Mouse (Mus musculus) mesoderm, embryonic 11.5 days (tissue): ENCODE results near the gene Slc16a14.
A peak's percentile ranks its signal among the peaks of the same experiment; 100 is the strongest.
"Not testable (repeated sequence)": the region's sequence is repeated elsewhere in the genome, so short reads cannot be mapped to it uniquely, and the experiment has no call there.

Experiments used
- DNase-seq: peaks from one replicate; pipeline ENCODE4 v3.0.0-alpha.2; 2012; ENCODE audit warnings: low read depth, low spot score

The Slc16a14 gene

DNA sequence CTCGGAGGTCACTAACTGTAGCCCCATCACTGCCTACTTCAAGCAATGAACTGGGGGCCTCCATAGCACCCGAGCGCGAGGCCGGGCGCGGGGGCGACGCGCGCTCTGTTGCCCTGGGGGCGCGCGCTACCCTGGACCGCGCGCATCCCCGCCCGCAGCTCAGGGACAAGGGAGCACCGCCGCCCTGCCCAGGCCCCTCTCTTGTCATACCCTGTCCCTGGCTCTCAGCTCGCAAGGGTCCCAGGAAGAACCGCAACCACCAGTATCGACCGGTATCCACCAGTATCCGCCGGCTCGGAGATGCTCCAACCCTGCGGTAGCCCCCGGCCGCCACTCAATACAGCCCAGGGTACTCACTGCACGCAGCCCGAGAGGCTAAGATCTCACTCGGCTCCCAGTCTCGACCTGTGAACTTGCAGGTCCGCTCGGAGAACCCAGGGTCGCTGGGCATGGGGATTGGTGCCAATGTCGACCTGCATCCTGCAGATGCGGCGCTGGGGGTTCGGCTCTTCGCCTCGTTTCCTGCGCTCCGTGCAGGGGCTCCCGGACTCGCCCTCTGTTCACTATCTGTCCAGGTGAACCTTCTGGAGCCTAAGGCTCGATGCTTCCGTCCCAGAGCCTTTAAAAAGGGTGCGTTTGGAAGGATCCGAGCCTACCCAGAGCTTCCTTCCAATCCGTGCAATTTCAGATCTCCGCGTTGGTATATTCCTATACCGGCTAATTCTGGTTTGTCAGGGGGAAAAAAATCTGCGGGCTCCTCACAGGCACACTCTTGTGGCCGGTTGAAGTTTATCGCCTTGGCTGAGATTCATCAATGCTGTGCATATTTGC is at the start of gene Slc16a14:
Gene Slc16a14, minus strand, starts transcription at position 632 of the 831 bp plus-strand sequence.
- peak; percentile 69 for DNase-seq

DNA sequence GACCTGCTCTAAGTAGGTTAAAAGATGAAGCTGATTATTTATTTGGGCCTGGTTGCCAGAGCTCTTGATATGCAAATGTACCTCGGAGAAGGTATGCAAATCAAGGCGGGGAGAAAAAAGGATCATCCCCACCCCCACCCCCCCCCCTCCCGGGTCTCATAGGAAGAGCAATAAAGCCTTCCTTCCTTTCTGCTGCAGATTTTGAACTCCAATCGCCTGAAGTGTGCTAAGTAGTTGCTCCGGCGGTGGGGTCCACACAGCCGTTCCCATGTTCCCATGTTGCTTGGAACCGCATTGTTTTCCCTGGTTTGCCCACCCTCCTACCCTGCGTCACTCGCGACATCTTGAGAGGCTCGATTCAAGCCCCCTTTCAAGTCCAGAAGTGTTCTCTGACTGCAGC is 26.8 kb upstream of the Slc16a14 start:
- not testable (repeated sequence) for DNase-seq

DNA sequence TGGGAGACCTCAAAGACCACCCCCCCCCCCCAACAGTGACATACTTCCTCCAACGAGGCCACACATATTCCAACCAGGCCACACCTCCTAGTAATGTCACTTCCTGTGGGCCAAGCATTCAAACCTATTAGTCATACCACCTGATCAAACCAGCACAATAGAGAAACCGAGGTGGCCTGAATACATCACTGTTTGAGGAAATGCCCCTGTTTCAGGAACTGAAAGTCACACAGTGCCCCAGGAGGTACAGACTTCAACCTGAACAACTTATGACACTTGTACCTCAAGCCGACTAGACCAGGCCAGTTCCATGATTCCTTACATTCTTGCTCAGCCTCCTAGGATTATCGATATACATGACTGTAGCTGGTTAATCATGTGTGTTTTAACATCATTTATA is 22.8 kb upstream of the Slc16a14 start:
- DNase-seq: not testable (repeated sequence)

DNA sequence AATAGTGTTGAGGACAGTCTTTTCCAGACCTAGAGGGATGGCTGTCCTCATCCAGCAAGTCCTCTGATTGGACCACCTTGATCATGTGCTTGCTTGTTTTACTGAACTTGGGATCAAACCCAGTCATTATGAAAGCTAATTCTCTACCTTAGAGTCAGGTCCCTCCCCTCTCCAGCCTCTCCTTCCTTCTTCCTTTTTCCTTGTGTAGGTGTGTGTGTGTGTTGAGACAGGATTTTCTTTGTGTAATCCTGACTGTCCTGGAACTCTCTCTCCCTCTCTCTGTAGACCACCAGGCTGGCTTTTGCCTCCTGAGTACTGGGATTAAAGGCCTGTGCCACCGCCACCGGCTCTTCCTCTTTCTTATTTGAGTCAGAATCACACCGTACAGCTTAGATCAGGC is 21.8 kb upstream of the Slc16a14 start:
- DNase-seq: not testable (repeated sequence)

DNA sequence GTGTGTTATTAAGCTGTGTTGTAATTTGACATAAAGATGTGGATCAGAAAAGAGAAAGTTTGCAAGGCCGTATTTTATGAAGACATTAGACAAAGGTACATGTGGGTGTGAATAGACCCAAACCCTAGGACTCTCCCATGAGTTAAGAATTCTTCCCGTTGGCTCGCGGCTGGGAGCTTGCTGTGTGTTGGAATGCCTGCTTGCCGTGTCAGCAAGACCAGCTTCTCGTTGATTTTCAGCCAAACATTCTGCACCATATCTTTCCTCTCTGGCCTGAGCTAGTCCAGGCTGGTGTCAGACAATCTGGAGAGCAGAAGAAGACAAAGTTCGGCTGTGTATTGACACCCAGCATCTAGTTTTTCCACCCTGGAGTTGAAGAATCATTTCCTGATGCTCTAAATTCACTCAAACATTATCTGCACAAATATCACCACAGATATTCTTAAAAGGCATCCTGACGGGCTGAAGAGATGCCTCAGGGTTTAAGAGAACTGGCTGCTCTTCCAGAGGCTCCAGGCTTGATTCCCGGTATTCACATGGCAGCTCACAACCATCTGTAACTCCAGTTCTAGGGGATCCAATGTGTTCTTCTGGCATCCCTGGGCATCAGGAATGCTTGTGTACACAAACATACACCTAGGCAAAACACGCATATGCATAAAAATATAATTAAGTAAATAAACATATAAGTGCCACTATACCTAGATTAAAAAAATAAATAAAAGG is 17.7 kb upstream of the Slc16a14 start:
- DNase-seq: no peak

DNA sequence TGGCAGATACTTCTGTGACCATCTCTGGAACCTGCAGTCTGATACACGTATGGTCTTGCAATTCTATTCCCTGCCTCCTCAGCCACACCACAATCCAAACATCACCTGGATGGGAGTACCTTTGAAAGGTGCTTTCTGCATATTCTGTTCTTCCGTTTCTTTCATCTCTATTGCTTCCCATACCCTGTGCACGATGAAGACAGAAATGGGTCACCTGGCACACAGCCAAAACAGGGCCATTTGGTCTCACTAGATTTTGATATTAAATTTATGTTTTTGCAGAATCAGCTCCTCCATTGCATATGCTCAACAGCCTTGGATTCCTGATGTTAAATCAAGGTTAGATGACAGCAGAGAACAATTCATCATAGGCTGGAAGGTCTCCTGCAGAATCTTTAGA is 16.6 kb upstream of the Slc16a14 start:
- DNase-seq: no peak

DNA sequence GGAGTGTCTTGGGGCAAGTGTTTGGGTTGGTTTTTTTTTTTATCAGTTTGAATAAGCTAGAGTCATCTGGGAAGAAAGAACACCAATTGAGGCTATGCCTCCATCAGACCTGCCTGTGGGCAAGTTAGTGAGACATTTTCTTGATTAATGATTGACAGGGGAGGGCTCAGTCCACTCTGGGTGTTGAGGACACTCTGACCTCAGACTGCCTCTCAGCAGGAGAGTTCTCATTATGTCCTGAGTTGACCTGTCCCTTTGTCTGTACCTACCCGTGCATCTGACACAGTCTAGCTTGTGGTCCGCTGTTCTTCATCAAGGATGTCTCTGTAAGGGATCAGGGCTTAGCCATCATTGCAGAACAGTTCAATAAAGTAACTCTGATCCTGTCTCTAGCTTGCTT is 12.5 kb upstream of the Slc16a14 start:
- no peak for DNase-seq

DNA sequence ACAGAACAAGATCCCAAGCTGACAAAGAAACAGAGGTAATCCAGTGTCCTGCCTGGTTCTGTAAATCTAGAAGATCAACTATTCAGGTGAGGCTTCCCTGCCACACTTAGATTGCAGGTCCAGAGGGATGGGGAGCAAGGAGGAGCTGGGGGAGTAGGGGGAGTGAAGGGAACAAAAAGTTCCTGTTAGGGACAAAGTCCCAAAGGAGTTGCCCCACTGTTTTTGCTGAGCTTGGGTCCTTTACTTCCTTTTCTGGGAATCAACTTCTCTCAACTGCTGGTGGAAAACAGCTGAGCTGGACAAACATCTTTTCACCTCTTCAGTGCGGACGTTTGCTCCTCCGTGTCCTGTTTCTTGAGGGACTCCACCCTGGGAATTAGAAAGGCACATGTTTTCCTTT is 11.0 kb upstream of the Slc16a14 start:
- DNase-seq: no peak

DNA sequence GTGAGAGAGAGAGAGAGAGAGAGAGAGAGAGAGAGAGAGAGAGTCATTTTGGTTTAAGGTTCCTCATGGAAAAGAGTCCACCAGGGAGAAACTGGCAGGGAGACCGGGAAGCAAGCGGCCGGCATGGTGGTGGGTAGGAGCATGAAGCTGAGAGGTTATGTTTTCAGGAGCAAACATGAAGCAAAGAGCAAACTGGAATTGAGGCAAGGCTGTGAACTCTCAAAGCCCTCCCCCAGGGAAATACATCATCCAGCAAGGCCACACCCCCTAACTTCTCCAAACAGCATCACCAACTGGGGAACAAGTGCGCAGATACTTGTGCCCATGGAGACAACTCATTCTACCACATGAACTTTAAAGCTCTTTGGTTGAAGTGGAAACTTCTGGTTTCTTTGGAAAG is 8.6 kb upstream of the Slc16a14 start:
- DNase-seq: no peak

DNA sequence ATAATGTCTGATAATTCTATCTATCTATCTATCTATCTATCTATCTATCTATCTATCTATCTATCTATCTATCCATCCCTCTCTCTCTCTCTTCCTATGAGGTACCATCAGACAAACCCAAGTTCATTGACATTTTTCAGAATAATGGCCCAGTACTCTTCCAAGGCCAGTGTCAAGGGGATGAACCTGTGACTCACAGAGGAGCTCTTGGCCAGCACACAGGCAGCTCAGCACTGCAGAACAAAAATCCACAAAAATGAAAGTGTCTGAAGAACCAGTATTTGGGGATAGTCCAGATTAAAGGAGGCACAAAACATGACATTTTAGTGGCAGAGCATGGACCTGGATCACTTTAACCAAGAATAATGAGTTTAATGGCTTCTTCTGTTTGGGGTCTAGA is 7.7 kb upstream of the Slc16a14 start:
- DNase-seq: no peak

DNA sequence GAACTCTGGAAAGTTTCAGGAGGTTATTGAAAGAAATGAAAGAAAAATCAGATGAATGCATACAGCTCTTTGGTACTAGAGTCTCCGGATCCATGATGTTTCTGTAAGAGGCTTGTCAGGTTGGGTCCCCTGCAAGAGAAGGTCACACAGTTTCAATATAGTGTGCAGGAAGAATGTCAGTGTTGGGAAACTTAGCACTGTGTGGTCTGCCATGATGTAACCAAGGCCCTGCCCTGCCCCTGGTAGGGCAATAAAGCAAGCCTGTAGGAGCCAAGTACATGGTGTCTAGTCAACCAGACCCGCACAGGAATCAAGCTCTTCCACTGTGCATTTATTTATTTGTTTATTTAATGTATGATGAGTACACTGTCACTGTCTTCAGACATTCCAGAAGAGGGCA is 5.4 kb upstream of the Slc16a14 start:
- DNase-seq: no peak

DNA sequence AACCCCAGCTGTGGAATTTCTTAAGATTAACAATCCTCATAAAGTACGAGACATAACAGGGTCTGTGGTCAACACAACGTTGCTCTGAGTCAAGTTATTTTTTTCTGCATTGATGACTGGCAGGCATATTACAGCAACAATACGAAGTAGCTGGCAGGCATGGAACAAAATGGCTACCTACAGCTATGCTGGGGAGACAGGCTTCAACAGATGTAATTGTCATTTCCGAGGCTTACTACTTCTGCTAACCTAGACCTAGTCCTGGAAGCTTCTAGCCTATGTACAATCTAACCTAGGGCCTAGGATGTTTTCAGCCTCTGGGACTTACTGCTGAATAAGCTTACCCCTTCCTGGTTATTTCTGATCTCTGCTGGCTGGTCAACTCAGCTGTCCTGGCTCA is 4.5 kb upstream of the Slc16a14 start:
- no peak for DNase-seq

DNA sequence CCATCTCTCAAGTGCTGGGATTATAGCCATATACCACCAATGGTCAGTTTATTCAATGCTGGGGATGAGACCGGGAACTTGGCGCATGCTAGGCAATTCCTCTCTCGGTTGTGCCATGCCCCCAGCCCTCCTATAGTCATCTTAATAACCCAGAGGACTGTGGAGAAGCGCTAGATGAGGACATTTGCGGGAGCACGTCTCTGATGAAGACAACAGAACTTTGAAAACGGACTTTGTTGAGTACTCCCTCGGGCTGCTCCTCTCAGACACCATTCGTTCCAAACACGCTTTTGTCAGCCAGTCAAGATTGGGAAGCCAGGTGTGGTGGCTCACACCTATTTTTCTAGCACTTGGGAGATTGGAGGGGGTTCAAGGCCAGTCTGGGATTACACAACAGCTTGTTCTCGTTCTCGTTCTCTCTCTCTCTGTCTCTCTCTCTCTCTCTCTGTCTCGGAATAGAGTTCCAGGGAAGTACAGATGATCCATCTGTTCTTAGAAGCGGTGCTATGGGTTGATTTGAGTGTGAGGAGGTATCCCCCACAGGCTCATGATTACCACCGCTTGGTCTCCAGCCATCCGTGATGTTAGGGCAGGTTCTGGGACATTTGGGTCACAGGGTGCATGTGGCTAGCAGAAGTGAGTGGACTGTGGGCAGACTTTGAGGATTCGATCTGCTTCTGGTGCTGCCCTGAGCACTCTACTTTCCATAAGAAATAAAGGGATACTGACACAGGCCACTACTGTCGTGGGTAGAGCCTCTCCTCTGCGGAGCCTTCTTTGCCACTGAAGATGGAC is 2.0 kb upstream of the Slc16a14 start:
- no peak for DNase-seq

DNA sequence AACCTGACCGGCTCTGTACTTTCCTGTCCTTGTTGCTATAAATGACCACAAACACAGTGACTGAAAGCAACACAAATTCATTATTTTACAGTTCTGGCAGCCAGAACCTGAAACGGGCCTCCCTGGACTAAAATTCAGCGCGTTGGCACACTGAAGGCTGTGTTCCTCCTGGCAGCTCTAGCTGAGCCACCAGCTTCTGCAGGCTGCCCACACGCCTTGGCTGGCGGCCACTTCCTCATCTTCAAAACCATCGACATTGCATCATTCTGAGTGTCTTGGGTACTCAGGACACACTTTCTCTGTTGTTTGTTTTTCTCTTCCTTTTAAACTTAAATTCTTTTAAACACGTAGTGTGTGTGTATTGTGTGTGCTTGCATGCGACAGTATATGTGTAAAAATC is 734 bp upstream of the Slc16a14 start:
- no peak for DNase-seq

DNA sequence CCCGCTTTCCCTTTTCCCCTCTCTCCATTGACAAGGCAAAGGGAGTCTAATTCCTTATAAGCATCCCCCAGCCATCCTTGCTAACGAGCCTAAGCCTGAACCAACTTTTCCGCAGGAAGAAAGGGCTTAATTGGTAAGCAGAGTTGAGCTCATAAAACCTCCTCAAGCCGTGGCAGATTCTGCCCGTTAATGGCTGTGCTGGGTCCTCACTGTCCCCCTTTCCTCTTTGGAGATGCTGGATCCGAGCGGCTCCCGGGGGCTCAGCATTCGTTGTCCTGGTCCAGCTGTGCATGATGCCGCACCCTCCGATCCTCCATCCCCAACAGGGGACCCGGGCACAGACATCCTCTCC is 807 bp downstream of the Slc16a14 start:
- no peak for DNase-seq

DNA sequence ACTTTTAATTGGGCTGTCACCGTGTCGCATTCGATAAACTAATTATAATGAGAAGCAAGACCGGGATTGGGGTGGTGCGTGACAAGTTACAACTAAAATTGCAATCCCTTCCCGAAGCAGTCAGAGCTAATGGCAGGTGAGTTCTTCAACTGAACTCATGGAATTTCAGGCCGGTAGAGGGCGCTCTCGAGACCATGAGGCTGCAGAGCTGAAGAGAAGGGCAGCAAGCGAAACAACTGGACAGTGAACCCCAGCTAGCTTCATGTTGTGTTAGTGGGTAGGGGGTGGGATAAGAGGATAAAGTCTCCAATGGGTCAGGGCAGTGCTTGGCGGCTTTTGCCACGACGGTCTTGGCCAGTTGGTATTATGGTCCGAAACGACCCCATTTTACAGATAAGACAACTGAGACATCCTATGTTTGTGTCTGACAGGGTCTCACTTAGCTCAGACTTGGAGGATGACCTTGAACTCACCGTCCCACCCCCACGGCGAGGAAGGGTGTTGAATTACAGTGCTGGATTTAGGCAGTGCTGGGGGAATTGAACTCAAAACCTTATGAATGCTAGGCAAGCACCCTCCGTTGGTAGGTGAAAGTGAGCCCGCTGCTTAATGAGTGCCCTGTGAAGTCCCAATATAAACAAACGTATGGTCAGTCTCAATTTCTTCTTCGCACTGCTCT is 1.3 kb downstream of the Slc16a14 start:
- DNase-seq: peak; percentile 80

DNA sequence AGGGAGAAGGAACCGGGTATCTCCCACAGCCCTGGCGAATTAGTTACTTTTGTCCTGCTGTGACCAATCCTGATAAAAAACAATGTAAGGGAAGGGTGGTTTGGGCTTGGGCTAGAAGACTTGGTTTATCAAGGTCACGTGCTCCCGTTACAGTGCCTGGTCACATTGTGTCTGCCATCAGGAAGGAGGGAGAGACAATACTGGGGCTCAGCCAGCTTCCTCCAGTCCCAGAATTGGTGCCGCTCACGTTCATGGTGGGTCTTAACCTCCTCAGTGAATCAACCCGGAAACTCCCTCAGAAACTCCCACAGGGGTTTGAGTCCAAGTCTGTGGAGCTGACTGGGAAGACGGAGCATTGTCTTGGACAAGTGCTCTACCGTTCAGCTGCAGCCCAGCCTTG is 9.3 kb downstream of the Slc16a14 start:
- no peak for DNase-seq

DNA sequence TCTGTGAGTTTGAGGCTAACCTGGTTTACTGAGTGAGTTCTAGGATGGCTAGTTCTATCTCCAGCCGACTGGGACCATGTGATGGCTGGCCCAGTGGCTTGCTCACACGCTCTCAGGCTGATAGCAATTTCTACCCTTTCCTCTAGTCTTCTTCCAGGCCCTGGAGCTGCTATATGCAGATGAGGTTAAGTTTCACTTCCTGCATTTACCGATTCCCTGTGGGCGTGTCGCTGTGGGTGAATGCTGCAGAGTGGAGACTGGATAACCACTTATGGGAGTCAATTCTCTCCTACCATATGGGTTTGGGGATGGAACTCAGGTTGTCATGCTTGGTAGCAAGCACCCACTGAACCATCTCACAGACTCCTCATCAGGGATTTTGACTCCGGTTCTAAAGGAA is 10.8 kb downstream of the Slc16a14 start:
- no peak for DNase-seq

DNA sequence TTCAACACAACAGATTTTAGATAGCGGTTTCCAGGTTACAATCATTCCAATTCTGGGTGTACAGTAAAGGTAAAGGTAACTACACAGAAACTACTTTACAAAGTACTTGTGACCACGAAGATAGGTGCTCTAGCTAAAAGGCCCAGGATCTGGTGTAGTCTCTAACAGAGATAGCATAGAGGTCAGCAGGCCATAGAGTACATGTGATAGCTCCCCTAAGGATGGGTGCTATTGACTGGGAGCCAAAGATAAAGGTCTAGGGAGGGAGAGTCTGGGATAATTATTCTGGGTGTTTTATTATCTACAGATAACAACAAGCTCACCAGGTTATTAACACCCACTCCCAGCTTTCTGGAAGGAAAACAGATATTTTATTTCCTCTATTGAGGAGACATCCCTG is 11.5 kb downstream of the Slc16a14 start:
- no peak for DNase-seq

DNA sequence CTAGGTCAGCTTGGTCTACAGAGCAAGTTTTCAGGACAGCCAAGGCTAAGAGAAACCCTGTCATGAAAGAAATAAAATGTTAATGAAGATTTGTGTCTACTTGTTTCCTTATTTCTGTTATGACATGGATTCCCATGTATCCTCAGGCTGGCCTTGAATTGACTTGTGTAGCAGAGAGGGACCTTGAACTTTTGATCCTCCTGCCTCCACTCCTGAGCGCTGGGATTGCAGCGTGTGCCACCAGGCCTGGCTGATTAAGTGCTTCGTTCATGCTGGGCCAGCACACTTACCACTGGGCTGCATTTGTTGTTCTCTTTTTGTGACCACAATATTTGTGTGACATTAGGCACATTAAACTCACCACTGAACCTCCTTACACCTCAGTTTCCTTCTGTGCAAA is 16.1 kb downstream of the Slc16a14 start:
- no peak for DNase-seq

DNA sequence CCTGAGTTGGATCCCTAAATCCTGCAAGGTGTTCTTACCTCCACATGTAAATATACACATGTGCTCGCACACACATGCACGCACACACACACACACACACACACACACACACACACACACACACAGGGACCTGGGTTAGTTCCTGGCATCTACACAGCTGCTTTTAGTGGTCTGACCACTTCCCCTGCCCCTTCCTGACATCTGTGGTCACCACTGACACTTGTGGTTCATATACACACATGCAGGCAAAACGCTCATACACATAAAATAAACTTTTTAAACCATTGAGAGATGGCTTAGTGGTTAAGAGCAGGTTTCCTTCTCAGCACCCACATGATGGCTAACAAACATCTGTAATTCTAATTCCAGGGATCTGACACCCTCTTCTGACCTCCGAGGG is 19.9 kb downstream of the Slc16a14 start:
- no peak for DNase-seq

DNA sequence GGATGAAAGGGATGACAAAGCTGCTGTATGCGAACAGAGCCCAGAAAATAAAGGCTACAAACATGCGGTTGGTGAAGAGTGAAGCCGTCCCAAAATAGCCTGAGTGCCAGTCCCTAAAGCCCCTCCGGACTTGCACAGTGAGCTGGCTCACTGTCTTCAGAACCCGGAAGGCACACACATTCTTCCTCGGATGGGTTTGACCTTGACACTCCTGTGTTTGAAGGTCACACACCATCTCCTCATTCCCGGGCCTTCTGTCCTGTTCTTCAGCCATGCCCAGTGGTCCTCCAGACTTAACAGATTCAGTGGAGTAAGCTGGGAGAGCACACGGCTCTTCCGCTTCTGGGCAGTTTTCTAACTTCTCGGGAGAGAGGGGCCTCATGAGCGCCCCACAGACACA is 22.4 kb downstream of the Slc16a14 start:
- no peak for DNase-seq
